Mouse (Mus musculus) stomach, embryonic 16.5 days (tissue): Measurements from ENCODE around the gene Ngp. TPM values are rescaled to one million over a fixed set of nuclear protein-coding genes. Genes with fewer than 3 reads are reported as not detected.

ENCODE experiments used
- ATAC-seq: fragments of 200-750 bp; cut with Nextera tagmentation; 2 replicates; pipeline ENCODE4 v1.8.0; 2017; ENCODE audit warnings: moderate number of reproducible peaks, moderate TSS enrichment; ENCODE audit not compliant: insufficient read depth, low FRiP score
- H3K27ac ChIP-seq: fragments of 300-500 bp; sonication (generic); 2 replicates; pipeline ENCODE4 v1.5.1; 2014; ENCODE audit warnings: low read length
- H3K27me3 ChIP-seq: fragments of 300-500 bp; sonication (generic); 2 replicates; pipeline ENCODE4 v1.6.1; 2014; ENCODE audit warnings: low read length, control low read depth, mixed read lengths; ENCODE audit not compliant: control insufficient read depth, insufficient read depth
- H3K36me3 ChIP-seq: fragments of 300-500 bp; sonication (generic); 2 replicates; pipeline ENCODE4 v1.6.1; 2014; ENCODE audit warnings: low read length; ENCODE audit not compliant: control insufficient read depth, insufficient read depth
- H3K4me1 ChIP-seq: fragments of 300-500 bp; sonication (generic); 2 replicates; pipeline ENCODE4 v1.6.1; 2014; ENCODE audit warnings: low read length, control low read depth, mixed read lengths; ENCODE audit not compliant: control insufficient read depth, insufficient read depth
- H3K4me2 ChIP-seq: fragments of 300-500 bp; sonication (generic); 2 replicates; pipeline ENCODE4 v1.6.1; 2014; ENCODE audit warnings: low read depth, low read length, mixed read lengths
- H3K4me3 ChIP-seq: fragments of 300-500 bp; sonication (generic); replicated peaks from 2 replicates; pipeline ENCODE4 v1.5.1; 2014; ENCODE audit warnings: mild to moderate bottlenecking, low read length
- H3K9ac ChIP-seq: fragments of 300-500 bp; sonication (generic); 2 replicates; pipeline ENCODE4 v1.6.1; 2014; ENCODE audit warnings: low read length
- H3K9me3 ChIP-seq: fragments of 300-500 bp; sonication (generic); replicated peaks from 2 replicates; pipeline ENCODE4 v1.6.1; 2016; ENCODE audit warnings: low read length, control low read depth; ENCODE audit not compliant: control insufficient read depth
- WGBS: fragments of 180-500 bp; shearing (Covaris S2); extraction: QIAGEN DNeasy Blood & Tissue Kit; methylation state at CpG from one replicate; pipeline ENCODE4 v1.1.7; 2014; 5-methylcytosine and 5-hydroxymethylcytosine counted together
- polyA plus RNA-seq: library from polyadenylated mRNA; unstranded; fragments of >200 nt; fragmentation: Nextera tagmentation; extraction: Ambion mirVana; gene quantifications from 2 replicates; pipeline ENCODE4 v1.2.1, GENCODE M21; 2015

Gene Ngp
- polyA plus RNA-seq, 1 experiment from 2014 or later: 66.0 TPM

GRCm38 (mm10) chr9:110448857-110449617 is 29.5 kb downstream of the Ngp start:
- no peaks in the 10 kb centered on the region; the same call in 1 of the 2 replicates for H3K4me1 ChIP-seq
- no peak overlapping the region for H3K4me2 ChIP-seq
- no peaks in the 10 kb centered on the region for H3K9me3 ChIP-seq
- no peak overlapping the region for H3K9ac ChIP-seq
- ATAC-seq: peak; percentile 71
- H3K27ac ChIP-seq: no peak overlapping the region
- WGBS: 29% methylated on average over 11 of the region's 11 CpGs
- peaks cover 6% of the 10 kb centered on the region; the same call in 1 of the 2 replicates for H3K36me3 ChIP-seq
- H3K4me3 ChIP-seq: no peak overlapping the region
- no peaks in the 10 kb centered on the region for H3K27me3 ChIP-seq

- H3K4me1 ChIP-seq: no peaks in the 10 kb centered on the region; the same call in 1 of the 2 replicates
- H3K4me3 ChIP-seq: no peak overlapping the region
- H3K27ac ChIP-seq: no peak overlapping the region
- peaks cover 6% of the 10 kb centered on the region; the same call in 1 of the 2 replicates for H3K36me3 ChIP-seq
- no peaks in the 10 kb centered on the region for H3K9me3 ChIP-seq
- 70% methylated on average over 3 of the region's 3 CpGs for WGBS
- no peak overlapping the region for H3K9ac ChIP-seq
- H3K27me3 ChIP-seq: no peaks in the 10 kb centered on the region
- no peak for ATAC-seq
- no peak overlapping the region for H3K4me2 ChIP-seq
Observed at GRCm38 (mm10) chr9:110452523-110452922, 33.0 kb downstream of the Ngp start.

GRCm38 (mm10) chr9:110457926-110458325 is 38.4 kb downstream of the Ngp start:
- Histone ChIP-seq H3K9me3 (no peaks in the 10 kb centered on the region), H3K27ac (no peak overlapping the region), H3K9ac (no peak overlapping the region), H3K4me2 (no peak overlapping the region), H3K36me3 (no peaks in the 10 kb centered on the region), H3K4me1 (no peaks in the 10 kb centered on the region), H3K27me3 (no peaks in the 10 kb centered on the region), H3K4me3 (no peak overlapping the region)
- 78% methylated on average over 3 of the region's 3 CpGs for WGBS
- no peak for ATAC-seq

- WGBS: 40% methylated on average over 2 of the region's 2 CpGs
Observed at GRCm38 (mm10) chr9:110459145-110459727, 39.7 kb downstream of the Ngp start.

GRCm38 (mm10) chr9:110460884-110461815 is 41.6 kb downstream of the Ngp start:
- ATAC-seq: no peak
- Histone ChIP-seq H3K4me2 (no peak overlapping the region), H3K36me3 (no peaks in the 10 kb centered on the region), H3K4me3 (no peak overlapping the region), H3K27ac (no peak overlapping the region), H3K27me3 (no peaks in the 10 kb centered on the region), H3K4me1 (no peaks in the 10 kb centered on the region), H3K9me3 (no peaks in the 10 kb centered on the region), H3K9ac (no peak overlapping the region)
- WGBS: 80% methylated on average over 18 of the region's 18 CpGs

More at GRCm38 (mm10) chr9:110459145-110459727, 39.7 kb downstream of the Ngp start:
- Histone ChIP-seq H3K4me3 (no peak overlapping the region), H3K36me3 (no peaks in the 10 kb centered on the region), H3K27ac (peak overlapping the region; percentile 71), H3K4me1 (no peaks in the 10 kb centered on the region), H3K4me2 (no peak overlapping the region), H3K27me3 (no peaks in the 10 kb centered on the region), H3K9ac (no peak overlapping the region), H3K9me3 (no peaks in the 10 kb centered on the region)
- peak; percentile 60; the same call in 1 of the 2 replicates for ATAC-seq

GRCm38 (mm10) chr9:110462321-110462720 is 42.8 kb downstream of the Ngp start:
- no peak for ATAC-seq
- Histone ChIP-seq H3K36me3 (no peaks in the 10 kb centered on the region), H3K9me3 (no peaks in the 10 kb centered on the region), H3K4me2 (no peak overlapping the region), H3K27ac (no peak overlapping the region), H3K4me3 (no peak overlapping the region), H3K27me3 (no peaks in the 10 kb centered on the region), H3K9ac (no peak overlapping the region), H3K4me1 (no peaks in the 10 kb centered on the region)
- 77% methylated on average over 7 of the region's 7 CpGs for WGBS

- Histone ChIP-seq H3K4me3 (no peak overlapping the region), H3K4me2 (no peak overlapping the region), H3K36me3 (no peaks in the 10 kb centered on the region), H3K27me3 (no peaks in the 10 kb centered on the region), H3K4me1 (no peaks in the 10 kb centered on the region), H3K9me3 (no peaks in the 10 kb centered on the region), H3K27ac (no peak overlapping the region), H3K9ac (no peak overlapping the region)
- ATAC-seq: no peak
- WGBS: 86% methylated on average over 6 of the region's 6 CpGs
Observed at GRCm38 (mm10) chr9:110463983-110464591, 44.5 kb downstream of the Ngp start.

- WGBS: 88% methylated on average over 6 of the region's 6 CpGs
- Histone ChIP-seq H3K9me3 (no peaks in the 10 kb centered on the region), H3K4me3 (no peak overlapping the region), H3K4me1 (no peaks in the 10 kb centered on the region), H3K4me2 (no peak overlapping the region), H3K27me3 (no peaks in the 10 kb centered on the region), H3K9ac (no peak overlapping the region), H3K27ac (no peak overlapping the region), H3K36me3 (no peaks in the 10 kb centered on the region)
- ATAC-seq: no peak
Observed at GRCm38 (mm10) chr9:110465336-110465735, 45.8 kb downstream of the Ngp start.
